Mouse (Mus musculus): ENCODE data around the gene Cadps.

DNA sequence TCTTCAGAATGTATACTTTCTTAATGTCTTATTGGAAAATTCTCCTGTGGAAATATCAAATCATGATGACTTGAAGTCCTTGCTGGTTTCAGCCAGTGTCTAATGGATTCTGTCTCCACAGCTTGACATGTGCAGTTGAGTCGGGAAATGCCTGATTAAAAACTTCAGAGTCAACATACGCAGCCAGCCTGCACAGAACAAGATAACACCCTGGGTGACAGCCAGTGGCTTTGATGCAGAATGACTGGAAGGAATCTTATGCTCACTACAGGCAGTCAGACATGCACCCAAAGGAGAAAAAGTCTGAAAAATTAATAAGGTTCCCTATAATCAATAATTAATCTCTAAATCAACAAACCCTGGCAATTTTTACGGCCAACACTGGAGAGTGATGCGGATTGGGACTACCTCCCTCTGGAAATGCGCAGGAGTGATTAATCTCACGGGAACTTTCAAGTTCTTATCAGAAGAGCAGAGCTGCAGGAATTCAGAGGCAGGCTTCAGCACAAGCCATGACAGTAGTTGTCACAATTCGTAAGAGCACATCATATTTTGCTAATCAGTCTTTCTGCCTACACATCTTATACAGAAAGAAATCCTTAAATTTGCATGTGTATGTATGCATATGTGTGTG is 185.6 kb downstream of the Cadps start:
- no peak for TF ChIP-seq POLR2A (IDR thresholded peaks at IDR 0.05; ENCODE audit: insufficient read depth, low read depth, low read length)
- TF ChIP-seq CTCF (IDR thresholded peaks at IDR 0.05; ENCODE audit: insufficient read depth, low read depth, low read length) = no peak

Measured in olfactory bulb, adult 2 months (tissue).